Mouse (Mus musculus) erythroblast, embryonic 14.5 days (primary cell): Measurements from ENCODE around the gene Klhl30.

ENCODE experiments used
- GATA1 ChIP-seq: IDR thresholded peaks from 2 replicates; pipeline ENCODE4 v1.6.1; 2012; ENCODE audit warnings: low read length, inconsistent platforms, mixed read lengths
- TAL1 ChIP-seq: IDR thresholded peaks from 3 replicates; pipeline ENCODE4 v1.6.1; 2012; ENCODE audit warnings: low read length, inconsistent platforms, mixed read lengths

DNA sequence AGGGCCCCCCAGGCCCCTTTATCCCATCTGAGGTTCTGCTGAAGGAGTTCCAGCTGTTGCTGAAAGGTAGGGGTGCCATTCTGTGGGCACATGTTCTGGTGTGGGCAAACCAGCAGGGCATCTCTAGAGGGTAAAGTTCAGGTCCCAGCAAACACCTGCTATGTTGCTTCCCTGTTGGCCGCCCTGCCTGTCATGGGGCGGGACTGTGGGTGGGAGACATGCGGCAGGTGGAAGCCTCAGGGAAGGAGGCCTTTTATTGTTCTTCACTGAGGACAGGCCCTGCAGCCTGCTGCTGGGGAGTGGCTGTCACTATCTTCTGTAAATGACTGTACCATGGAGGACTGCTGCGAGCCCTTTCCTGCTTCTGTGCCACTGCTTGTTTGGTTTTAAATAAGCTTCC is 18.6 kb downstream of the Klhl30 start:
- TF ChIP-seq TAL1 (no peak), GATA1 (no peak)
